Mouse (Mus musculus): ENCODE data around the gene Tlcd2. TPM values are rescaled to one million over a fixed set of nuclear protein-coding genes. Genes with fewer than 3 reads are reported as not detected.

The Tlcd2 gene
- polyA plus RNA-seq, 1 experiment, result 1.3 TPM

DNA sequence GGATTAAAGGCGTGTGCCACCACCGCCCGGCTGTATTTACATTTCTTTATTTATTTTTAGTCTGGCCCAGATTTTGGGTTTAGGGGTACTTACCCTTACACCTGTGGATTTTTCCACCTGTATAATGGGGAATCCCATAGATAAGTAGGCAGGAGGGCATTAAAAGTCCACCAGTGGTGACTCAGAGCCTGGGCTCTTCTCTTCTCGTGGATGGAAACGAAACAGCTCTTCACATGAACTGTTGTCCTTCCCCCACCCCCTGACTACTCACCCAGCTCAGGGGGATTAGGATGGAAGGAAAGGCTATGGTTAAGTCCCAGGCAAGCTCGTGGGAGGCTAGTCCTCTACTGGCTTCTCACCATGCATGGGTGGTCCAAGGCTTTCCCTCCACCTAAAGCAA lies 2.9 kb downstream of the Tlcd2 start:
- no peak for DNase-seq (ENCODE audit: extremely low spot score in 1 of 2, low spot score in 1 of 2)

GRCm38 (mm10) chr11:75465051-75465450 lies 3.5 kb downstream of the Tlcd2 start:
- DNase-seq (ENCODE audit: extremely low spot score in 1 of 2, low spot score in 1 of 2), result no peak

- no peak for DNase-seq (ENCODE audit: extremely low spot score in 1 of 2, low spot score in 1 of 2)
These were observed 5.4 kb downstream of the Tlcd2 start for GRCm38 (mm10) chr11:75466731-75467505.

DNA sequence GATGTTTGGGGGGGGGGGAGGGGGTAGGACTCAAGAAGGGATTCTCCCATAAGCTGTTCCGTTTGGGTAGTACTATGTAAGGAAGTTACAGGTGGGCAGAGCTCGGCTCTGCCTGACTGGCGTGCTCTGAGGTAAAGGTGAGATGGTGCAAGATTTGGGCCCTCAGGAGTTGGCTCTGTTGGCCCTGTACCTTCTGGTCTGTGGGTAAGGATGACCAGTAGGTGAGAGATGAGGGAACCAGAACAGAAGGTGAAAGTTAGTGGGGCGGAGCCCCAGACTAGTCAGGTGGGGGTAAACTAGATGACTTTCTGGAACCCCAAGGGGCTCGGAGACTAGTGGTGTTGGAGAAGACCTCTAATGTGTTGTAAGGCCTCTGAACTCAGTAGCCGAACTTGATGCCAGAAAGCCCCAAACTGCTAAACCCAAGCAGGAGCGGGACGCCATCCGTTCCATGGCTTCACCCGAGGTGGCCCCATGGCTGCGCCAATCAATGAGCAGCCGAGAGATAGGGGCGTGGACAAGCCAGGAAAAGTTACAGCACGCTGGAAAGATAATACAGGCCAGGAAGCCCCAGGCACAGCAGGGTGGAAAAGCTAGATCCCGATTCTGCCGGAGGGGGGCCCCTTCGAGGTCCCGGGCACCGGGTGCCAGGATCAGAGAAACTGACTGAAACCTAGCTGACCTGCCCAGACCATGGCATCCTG lies 6.1 kb downstream of the Tlcd2 start:
- DNase-seq (ENCODE audit: extremely low spot score in 1 of 2, low spot score in 1 of 2), result no peak

GRCm38 (mm10) chr11:75468410-75468809 lies 6.9 kb downstream of the Tlcd2 start:
- no peak for DNase-seq (ENCODE audit: extremely low spot score in 1 of 2, low spot score in 1 of 2)

DNA sequence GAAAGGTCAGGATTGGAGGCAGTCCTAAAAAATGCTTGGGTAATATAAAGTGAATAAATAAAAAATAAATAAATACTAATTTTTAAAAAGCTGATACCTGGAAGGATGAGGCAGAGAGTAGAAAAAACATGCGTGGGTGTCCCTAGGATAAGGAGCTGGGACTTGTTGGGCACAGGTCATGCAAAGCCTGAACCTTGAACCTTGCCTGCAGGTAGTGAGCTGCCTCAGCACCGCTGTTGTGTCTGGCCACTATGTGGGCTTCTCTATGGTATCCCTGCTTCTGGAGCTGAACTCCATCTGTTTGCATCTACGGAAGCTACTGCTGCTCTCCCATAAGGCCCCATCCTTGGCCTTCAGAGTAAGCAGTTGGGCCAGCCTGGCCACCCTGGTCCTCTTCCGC lies 7.7 kb downstream of the Tlcd2 start:
- DNase-seq (ENCODE audit: extremely low spot score in 1 of 2, low spot score in 1 of 2), result no peak

DNA sequence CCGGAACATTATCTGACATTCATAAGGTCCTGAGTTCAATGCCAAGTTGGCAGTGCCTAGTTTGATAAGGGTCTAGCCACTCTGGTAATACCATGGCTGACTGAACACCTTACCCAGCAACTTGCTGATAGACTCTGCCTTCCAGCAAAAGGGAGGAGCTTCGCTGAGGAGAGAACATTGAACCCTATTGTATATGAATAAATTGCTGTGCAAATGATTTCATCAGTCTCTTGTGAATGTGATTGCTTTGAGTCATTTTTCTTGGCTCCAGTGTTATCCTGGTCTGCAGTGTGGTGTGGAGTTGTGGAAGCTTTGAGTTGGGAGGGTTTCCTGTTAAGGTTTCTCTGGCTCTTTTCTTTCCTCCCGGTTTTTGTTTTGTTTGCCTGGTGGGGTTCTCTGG lies 9.2 kb downstream of the Tlcd2 start:
- DNase-seq (ENCODE audit: extremely low spot score in 1 of 2, low spot score in 1 of 2), result no peak

GRCm38 (mm10) chr11:75472469-75473081 lies 11.1 kb downstream of the Tlcd2 start:
- DNase-seq (ENCODE audit: extremely low spot score in 1 of 2, low spot score in 1 of 2), result no peak

DNA sequence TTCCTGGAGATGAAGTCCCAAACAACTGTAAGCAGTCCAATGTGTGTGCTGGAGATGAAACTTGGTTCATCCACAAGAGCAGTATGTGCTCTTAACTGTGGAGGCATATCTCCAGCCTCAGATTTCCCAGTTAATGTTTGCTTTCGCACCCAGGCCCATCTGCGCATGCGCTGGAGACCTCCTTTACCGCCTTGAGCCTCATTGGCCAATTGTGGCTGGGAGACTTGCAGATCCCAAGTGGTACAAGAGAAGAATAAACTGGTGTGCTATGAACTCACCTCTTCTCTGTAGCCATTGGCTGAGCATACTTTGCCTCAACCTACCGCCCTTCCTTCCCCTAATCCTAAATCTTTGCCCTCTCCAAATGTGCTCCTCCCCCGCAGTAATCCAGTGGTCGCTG lies 11.9 kb downstream of the Tlcd2 start:
- DNase-seq (ENCODE audit: extremely low spot score in 1 of 2, low spot score in 1 of 2), result no peak

DNA sequence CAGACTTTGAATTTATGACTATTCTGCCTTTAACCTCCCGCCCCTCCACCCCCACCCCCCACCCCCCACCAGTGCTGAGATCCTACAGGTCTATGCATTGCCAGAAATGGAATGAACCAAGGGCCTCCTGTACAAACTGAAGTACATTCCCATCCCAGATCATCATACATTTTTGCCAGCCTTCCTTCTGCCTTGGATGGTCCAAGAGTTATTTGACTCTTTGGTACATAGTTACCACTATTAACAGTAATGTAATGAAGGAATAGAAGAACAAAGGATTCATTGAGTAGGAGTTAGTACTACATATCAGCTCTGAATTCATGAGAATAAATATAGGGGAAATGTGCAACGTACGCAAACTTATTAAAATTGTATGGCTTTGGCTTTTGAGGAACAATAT lies 24.7 kb downstream of the Tlcd2 start:
- no peak for DNase-seq (ENCODE audit: extremely low spot score in 1 of 2, low spot score in 1 of 2)

DNA sequence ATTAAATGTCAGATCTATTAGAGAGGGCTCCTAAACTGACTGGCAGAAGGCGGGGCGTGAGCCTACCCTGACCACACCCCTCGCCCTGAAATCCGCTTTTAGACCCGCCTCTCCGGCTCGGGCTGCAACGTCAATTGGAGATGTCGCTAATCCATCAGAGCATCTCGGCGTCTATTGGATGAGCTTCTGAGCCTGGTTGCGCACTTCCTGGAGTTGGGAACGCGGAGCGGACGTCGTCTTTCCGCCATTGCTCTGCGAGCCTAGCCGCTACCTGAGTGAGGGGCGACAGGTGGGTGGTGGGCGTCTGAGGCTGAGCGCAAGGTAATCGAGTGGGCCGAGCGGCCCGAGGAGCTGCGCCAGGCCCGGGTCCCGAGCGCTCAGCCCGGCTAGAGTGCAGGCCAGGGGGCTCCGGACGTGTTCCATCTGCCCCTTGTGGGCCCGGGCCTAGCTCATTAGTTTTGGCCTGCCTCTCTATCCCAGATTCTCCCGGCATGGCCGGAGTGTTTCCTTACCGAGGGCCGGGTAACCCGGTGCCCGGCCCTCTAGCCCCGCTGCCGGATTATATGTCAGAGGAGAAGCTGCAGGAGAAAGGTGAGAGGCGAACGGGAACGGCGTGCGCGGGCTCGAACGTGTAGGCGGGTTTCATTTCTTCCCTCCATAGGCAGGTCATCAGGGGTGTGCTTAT lies 25.2 kb downstream of the Tlcd2 start, which contains the start of gene Prpf8:
Gene Prpf8 (plus strand): TSS at position 216 of the 685 bp plus-strand sequence.
- DNase-seq (ENCODE audit: extremely low spot score in 1 of 2, low spot score in 1 of 2), result peak; percentile 98 to 99

- no peak for DNase-seq (ENCODE audit: extremely low spot score in 1 of 2, low spot score in 1 of 2)
These were observed 26.0 kb downstream of the Tlcd2 start for GRCm38 (mm10) chr11:75487496-75487895.

DNA sequence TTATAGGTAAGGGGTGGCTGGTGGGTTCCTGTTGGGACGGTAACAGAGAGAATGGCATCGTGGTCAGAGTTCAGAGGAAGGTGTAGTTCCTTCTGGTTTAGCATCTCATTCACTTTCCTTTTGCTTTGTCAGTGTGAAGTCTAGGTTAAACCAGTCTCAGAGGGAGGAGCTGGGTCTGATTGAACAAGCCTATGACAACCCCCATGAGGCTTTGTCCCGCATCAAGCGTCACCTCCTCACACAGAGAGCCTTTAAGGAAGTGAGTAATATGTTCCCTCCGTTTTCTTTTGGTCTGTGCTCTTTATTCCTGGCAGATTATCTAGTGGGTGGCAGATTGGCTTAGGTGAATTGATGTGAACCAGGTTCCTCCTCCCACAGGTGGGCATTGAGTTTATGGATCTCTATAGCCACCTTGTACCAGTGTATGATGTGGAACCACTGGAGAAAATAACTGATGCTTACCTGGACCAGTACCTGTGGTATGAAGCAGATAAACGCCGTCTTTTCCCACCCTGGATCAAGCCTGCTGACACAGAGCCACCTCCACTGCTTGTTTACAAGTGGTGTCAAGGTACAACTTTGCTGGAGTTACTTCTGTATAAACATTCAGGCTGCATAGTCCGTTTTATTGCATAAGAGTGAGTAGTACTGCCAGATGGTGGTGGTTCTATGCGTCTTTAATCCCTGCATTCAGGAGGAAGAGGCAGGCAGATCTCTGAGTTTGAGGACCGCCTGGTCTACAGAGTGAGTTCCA lies 33.0 kb downstream of the Tlcd2 start:
- no peak for DNase-seq (ENCODE audit: extremely low spot score in 1 of 2, low spot score in 1 of 2)

GRCm38 (mm10) chr11:75498126-75498525 lies 36.6 kb downstream of the Tlcd2 start:
- no peak for DNase-seq (ENCODE audit: extremely low spot score in 1 of 2, low spot score in 1 of 2)

GRCm38 (mm10) chr11:75508162-75508561 lies 46.6 kb downstream of the Tlcd2 start:
- DNase-seq (ENCODE audit: extremely low spot score in 1 of 2, low spot score in 1 of 2), result no peak

GRCm38 (mm10) chr11:75508904-75509303 lies 47.4 kb downstream of the Tlcd2 start:
- no peak for DNase-seq (ENCODE audit: extremely low spot score in 1 of 2, low spot score in 1 of 2)

GRCm38 (mm10) chr11:75509741-75510626 lies 48.5 kb downstream of the Tlcd2 start, which contains the start of gene Rilp:
TSS of gene Rilp (plus strand) at chr11:75510094.
- peak in 1 of 2 experiments; percentile 35 for DNase-seq (ENCODE audit: extremely low spot score in 1 of 2, low spot score in 1 of 2)

DNA sequence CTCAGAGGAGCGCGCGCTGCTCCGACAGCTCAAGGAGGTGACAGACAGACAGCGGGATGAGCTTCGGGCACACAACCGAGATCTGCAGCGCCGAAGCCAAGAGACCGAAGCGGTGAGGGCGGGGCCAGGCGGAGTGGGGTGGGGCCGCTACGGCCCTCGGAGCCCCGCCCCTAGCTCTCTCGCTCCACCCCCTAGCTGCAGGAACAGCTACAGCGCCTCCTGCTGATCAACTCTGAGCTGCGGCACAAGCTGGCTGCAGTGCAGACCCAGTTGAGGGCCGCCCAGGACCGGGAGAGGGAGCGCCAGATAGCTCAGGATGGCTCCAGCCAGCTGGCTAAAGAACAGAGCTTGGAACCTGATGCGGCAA lies 49.1 kb downstream of the Tlcd2 start:
- peak; percentile 70 to 91 for DNase-seq (ENCODE audit: extremely low spot score in 1 of 2, low spot score in 1 of 2)

DNA sequence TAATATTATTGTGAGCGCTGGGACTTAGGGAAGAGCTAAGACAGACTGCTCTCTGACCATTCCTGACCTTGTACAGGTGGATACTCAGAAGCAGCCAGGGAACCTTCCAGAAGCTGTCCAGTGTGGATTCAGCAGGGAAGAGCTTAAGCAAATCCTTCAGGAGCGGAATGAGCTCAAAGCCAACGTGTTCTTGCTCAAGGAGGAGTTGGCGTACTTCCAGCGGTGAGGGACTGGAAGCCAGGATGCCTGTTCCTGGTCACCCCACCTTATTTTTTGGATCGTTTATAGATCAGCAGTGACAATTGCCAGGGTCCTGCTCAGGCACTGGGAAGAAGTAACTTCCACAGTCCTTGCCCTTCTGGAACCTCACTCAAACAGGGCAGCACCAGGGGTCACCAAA lies 49.7 kb downstream of the Tlcd2 start:
- peak in 1 of 2 experiments; percentile 23 for DNase-seq (ENCODE audit: extremely low spot score in 1 of 2, low spot score in 1 of 2)

All from frontal cortex, adult 2 months (tissue).